Comparison of ENCODE assay signal across 27 mouse cellular contexts in the genomic region with DNA sequence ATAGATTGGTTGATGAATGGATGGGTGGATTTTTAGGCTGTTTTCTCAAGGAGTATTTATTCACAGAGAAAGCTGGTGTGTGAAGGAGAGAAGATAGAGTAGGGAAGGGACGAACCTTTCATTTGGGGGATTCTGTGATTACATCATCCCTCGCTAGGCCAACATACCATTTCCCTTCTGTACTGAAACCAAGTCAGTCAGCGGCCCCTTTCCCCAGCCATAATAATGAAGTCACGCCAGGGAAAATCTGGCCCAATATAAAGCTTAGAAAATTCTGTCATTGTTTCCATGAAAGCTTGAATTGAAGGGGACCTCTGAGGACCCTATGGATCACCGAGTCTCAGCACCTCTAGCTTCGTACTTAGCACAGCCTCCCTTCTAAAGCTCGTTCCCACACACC.
"Had no signal": no experiment of that assay in that cellular context is flagged by ENCODE, and none has a peak within 500 bp of the region (broad histone marks: within the 10 kb centered on the region; RNA-seq: fewer than 3 reads in every experiment).

No protein-coding gene starts in this region.

- H3K27ac ChIP-seq: embryonic facial prominence, embryonic 10.5 days; embryonic facial prominence, embryonic 12.5 days; embryonic facial prominence, embryonic 13.5 days; embryonic facial prominence, embryonic 15.5 days; forebrain, embryonic 10.5 days; forebrain, embryonic 12.5 days; forebrain, embryonic 13.5 days; forebrain, embryonic 15.5 days; gastrocnemius, adult 2 months; heart, adult 2 months had no signal

- H3K4me1 ChIP-seq: embryonic facial prominence, embryonic 10.5 days; embryonic facial prominence, embryonic 12.5 days; embryonic facial prominence, embryonic 13.5 days; embryonic facial prominence, embryonic 15.5 days; forebrain, embryonic 10.5 days; forebrain, embryonic 12.5 days; forebrain, embryonic 13.5 days; forebrain, embryonic 15.5 days had no signal

- DNase-seq: cerebellum, adult 9-10 months; cerebellum, adult 9-11 months; cerebellum, postnatal 10 days; cerebellum, postnatal 14 days; cerebellum, postnatal 25 days; cerebellum, postnatal 36 days; embryo, embryonic 11 days; forebrain, postnatal 0 days; gastrocnemius, adult 2 months; gastrocnemius, postnatal 10 days; gastrocnemius, postnatal 14 days; gastrocnemius, postnatal 25 days; gastrocnemius, postnatal 36 days; heart, adult 11 months; heart, adult 18-20 months; heart, adult 2 months had no signal

- ATAC-seq: forebrain, embryonic 13.5 days; forebrain, embryonic 14.5 days; forebrain, embryonic 15.5 days; forebrain, embryonic 16.5 days; forebrain, postnatal 0 days had no signal

- H3K4me3 ChIP-seq: embryonic facial prominence, embryonic 10.5 days; embryonic facial prominence, embryonic 12.5 days; embryonic facial prominence, embryonic 13.5 days; embryonic facial prominence, embryonic 15.5 days; erythroblast, embryonic 14.5 days; forebrain, embryonic 10.5 days; forebrain, embryonic 12.5 days; forebrain, embryonic 13.5 days; forebrain, embryonic 15.5 days; gastrocnemius, adult 2 months; heart, adult 2 months had no signal

- H3K4me2 ChIP-seq: embryonic facial prominence, embryonic 12.5 days; embryonic facial prominence, embryonic 13.5 days; embryonic facial prominence, embryonic 15.5 days; forebrain, embryonic 12.5 days; forebrain, embryonic 13.5 days; forebrain, embryonic 15.5 days had no signal

- H3K27me3 ChIP-seq: embryonic facial prominence, embryonic 12.5 days; embryonic facial prominence, embryonic 13.5 days; embryonic facial prominence, embryonic 15.5 days; forebrain, embryonic 12.5 days; forebrain, embryonic 13.5 days; forebrain, embryonic 15.5 days had no signal

- H3K36me3 ChIP-seq: embryonic facial prominence, embryonic 10.5 days; embryonic facial prominence, embryonic 12.5 days; embryonic facial prominence, embryonic 13.5 days; embryonic facial prominence, embryonic 15.5 days; forebrain, embryonic 10.5 days; forebrain, embryonic 12.5 days; forebrain, embryonic 15.5 days had no signal

- H3K9ac ChIP-seq: embryonic facial prominence, embryonic 12.5 days; embryonic facial prominence, embryonic 13.5 days; embryonic facial prominence, embryonic 15.5 days; forebrain, embryonic 12.5 days; forebrain, embryonic 13.5 days; forebrain, embryonic 15.5 days; forebrain, postnatal 0 days had no signal

- H3K9me3 ChIP-seq: embryonic facial prominence, embryonic 10.5 days; embryonic facial prominence, embryonic 12.5 days; embryonic facial prominence, embryonic 13.5 days; embryonic facial prominence, embryonic 15.5 days; forebrain, embryonic 10.5 days; forebrain, embryonic 12.5 days; forebrain, embryonic 13.5 days; forebrain, embryonic 15.5 days had no signal
